Mouse (Mus musculus) spleen, postnatal 4 days (tissue): ENCODE data around the gene Ropn1l.
A peak's percentile ranks its signal among the peaks of the same experiment; 100 is the strongest.

Experiments used
- DNase-seq, 2 experiments: peaks; one replicate each; pipeline ENCODE4 v3.0.0; 2022; ENCODE audit warnings: low spot score in 2 of 2

The Ropn1l gene

DNA sequence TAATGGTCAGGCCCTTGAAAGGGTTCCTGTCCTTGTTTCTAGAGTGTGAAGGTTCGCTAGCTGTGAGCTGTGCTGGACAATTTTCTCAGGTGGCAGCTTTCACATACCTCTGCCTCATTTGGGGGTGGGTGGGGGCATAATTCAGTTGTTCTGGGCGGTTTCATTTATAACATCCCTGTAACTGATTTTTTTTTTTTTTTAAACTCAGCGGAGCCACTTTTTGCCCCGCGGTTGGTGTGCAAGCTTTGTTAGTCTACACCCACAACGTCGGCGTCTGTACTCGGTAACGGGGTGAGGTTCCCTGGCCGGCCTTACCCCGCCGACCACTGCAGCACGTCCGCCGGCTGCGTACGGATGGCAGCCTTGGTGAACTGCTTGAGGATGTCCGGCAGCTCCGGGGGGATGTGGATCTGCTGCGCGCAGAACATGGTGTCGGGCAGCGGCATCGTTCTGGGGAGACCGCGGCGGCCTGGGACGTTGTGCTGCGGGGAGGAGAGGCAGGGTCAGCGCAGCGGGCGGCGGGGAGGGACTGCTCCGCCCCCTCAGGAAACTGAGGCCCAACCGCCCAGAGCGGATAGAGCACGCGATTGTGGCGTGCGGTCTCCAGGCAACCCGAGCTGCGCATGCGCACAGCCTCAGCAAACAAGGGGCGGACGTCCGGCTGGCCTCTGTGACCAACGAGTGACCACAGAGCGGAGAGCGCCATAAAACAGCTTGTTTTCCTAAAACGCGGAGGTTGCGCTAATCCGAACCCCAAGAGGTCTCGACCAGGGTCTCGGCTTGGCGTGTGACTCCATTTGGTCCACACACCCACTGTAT is at the start of gene Ropn1l:
TSS of gene Ropn1l (minus strand) at position 640 of the 819 bp plus-strand sequence.
- DNase-seq = peak; percentile 76 to 88

GRCm38 (mm10) chr15:31502996-31503395 is 49.5 kb upstream of the Ropn1l start:
- no peak for DNase-seq

DNA sequence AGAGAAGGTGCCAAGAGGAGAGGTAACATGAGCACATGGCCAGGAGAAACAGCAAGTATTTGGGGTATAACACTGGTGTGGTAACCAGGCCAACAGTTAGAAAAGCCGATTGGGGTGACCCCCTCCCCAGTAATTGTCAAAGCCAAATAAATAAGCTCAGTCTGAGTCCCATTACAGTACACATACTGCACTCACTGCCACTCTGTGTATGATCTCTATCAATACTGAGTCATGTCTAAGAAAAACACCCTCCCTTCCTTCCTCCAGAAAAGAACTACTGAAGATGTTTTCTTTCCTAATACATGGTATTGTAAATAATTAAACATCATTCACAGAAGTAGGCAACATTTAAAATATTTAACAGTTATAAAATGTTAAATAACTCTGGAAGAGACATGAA is 48.8 kb upstream of the Ropn1l start:
- DNase-seq = no peak

DNA sequence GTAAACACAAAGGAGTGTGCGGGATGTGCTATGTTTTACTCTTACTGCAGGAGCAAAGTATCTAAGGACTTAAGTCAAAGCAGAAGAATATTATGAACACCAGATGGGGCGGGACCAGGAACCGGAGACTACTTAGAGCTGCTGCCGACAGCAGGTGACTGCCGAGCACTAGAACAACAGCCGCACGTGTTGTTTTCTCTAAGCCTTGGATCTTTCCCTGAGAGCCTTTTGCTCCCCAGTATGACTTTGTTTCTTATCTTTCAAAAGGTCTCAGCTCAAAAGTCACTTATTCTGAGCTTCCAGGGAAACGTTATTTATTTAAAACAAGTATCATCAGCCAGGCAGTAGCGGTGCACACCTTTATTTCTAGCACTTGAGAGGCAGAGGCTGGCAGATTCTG is 41.3 kb upstream of the Ropn1l start:
- no peak for DNase-seq

DNA sequence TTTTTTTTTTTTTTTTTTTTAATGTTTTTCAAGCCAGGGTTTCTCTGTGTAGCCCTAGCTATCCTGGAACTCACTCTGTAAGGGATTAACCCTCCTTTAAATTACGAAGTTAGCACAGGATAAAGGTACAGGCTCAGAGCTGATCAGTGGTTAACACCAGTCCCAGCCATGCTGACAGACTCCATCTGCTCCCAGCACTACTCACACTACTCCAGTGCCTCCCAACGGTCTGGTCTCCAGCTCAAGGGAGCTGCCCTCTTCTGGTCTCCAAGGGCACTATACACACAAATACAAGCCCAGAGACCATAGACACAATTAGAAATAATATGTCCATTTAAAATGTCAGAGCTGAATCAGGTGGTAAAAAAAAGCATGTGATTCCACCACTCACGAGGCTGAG is 40.8 kb upstream of the Ropn1l start:
- DNase-seq = no peak

GRCm38 (mm10) chr15:31487407-31487806 is 33.9 kb upstream of the Ropn1l start:
- DNase-seq = no peak

DNA sequence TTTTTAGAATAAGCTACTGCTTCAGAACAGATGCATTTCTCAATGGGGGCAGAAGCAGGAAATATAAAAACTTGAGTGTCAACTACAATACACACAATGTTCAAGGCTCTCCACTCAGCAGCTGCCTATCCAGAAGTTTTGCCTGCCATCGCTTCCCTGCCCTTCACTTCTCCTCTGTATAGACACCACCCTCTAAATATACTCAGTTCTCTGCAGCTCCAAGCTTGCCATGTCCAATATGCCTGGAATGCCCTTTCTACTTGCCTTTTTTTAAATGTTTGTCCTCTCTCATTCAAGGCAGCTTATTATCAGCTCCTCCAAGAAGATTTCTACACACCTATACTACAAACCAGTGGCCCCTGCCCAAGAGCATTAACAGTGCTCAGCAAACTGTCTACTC is 23.1 kb upstream of the Ropn1l start:
- DNase-seq = no peak

DNA sequence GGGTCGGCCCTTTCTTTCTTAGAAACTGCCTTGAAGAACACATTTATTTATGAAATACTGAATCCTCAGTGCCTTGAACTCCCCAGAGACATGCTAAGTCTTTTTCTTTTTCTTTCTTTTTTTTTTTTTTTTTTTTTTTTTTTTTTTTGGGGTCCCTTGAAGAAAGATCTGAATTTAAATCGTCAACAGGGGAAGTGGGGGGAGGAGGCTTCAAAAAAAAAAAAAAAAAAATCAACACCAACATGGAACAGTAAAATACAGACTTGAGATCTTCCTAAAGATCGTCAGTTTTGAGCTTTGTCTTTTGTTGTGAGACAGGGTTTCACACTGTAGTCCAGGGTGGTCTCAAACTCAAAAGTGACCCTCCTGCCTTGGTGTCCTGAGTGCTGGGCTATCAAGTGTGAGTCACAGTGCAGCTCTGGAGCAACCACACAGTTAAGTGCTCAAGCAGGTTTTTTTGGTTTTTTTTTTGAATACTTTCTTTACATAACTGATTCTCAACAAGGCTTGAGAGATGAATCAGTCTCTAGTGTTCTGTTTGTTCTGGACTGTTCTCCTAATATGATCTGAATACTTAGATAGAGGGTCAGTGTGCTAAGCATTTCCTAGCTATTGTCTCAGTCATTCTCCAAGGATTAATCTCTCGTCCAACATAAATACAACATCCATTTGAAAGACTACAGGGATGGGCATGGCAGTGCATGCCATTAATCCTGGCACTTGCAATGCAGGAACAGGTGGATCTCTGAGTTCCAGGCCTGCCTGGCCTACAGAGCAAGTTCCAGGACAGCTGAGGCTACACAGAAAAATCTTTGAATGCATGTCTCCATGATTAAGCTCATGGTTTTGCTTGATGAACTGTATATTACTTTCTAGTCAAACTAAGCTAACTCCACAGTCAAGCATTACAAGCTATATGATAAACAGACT is 19.4 kb upstream of the Ropn1l start:
- no peak for DNase-seq

GRCm38 (mm10) chr15:31471529-31471928 is 18.0 kb upstream of the Ropn1l start:
- DNase-seq = no peak

- DNase-seq = no peak
Observed at GRCm38 (mm10) chr15:31469497-31469896, 16.0 kb upstream of the Ropn1l start.

DNA sequence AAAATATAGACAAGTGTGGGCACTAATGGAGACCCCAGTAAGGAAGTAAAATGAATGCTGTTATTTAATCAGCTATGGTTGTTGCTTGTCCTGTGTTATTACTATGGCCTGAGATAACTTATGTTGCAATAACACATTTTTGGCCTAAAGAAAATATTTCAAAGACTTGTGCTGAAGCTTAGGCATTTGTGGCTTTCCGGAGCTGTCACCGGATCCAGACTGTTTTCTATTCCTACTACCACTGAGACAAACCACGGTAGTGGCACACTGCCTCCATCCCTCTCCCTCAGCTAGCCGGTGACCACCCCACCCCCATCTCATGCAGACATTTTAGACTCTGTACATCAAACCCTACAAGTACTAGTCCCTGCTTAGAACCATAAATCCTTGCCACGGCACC is 15.3 kb upstream of the Ropn1l start:
- no peak for DNase-seq

GRCm38 (mm10) chr15:31466749-31467148 is 13.2 kb upstream of the Ropn1l start:
- DNase-seq = no peak

- no peak for DNase-seq
Observed at GRCm38 (mm10) chr15:31466295-31466694, 12.8 kb upstream of the Ropn1l start.

GRCm38 (mm10) chr15:31465806-31466205 is 12.3 kb upstream of the Ropn1l start:
- DNase-seq = no peak

DNA sequence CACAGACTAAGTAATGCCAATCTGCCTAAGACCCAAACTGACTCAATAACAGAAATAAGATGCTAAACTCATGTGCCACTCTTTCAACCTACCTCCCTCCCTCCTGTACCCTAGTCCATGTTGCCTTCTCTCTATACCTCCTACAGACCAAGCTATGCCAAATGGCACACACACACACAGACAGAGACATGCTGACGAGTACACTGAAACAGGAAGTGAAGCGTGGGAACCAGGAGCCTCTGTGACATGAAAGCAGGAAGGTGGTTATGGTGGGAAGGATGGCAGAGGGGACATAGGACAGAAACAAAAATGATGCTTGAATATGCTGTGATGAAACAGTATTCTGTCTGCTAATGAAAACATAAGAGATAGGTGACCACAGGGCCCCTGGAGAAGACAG is 7.0 kb upstream of the Ropn1l start:
- no peak for DNase-seq

DNA sequence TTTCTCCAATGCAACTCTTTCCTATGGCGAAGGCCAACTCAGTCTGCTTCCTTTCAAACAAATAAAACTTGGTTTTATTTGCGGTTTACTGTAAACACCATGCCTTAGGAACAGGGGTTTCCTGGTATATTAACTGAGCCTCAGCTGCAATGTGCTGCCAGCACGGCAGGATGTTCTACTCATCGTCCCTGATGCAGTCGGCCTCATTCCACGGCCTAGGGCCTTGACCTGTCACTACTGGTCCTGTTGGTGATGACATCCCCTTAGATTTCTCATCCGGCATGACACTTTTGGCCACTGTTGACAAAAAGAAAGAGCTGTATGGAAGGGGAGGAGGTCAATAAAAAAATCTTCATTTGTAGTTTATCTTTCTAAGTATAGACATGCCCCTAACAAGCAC is 4.5 kb upstream of the Ropn1l start:
- no peak for DNase-seq

GRCm38 (mm10) chr15:31456381-31456780 is 2.8 kb upstream of the Ropn1l start:
- no peak for DNase-seq

- no peak for DNase-seq
Observed at GRCm38 (mm10) chr15:31454861-31455295, 1.3 kb upstream of the Ropn1l start.

DNA sequence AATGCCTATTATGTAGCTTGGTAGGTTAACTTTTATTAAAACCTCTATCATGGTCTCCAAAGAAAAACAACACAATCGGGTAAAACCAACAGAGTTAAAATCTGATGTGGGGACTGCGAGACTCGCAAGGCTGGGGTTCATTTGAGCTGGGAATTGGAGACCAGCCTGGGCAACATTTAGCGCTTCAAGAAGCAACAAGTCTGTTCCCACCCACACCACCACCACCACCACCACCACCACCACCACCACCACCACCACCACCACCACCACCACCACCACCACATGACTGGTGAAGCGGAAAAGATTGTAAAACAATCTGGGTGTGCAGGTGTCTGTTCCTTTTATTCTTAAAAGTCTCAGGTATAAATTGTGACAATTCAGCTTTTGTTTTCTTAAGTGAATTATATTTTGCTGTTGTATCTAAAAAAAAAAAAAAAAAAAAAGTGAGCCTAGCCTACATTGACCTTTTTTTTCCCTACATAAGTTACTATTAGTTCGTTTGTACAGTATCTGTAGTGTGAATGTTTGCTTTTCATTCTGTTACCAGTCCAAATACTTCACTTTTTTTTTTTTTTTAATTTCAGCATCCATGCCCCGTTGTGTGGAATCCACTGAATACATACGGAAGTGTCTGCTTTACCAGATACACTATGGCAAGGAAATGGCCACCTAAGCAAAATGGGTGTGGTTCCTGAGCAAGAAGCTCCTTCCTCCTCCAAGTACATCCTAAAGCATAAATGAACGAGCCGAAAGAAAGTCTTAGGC is 741 bp upstream of the Ropn1l start:
- no peak for DNase-seq

- no peak for DNase-seq
Observed at GRCm38 (mm10) chr15:31452336-31453097, 1.0 kb downstream of the Ropn1l start.

- DNase-seq = no peak
Observed at GRCm38 (mm10) chr15:31449772-31450171, 3.8 kb downstream of the Ropn1l start.
